Mouse (Mus musculus): Measurements from ENCODE around the gene Efna1. TPM values are rescaled to one million over a fixed set of nuclear protein-coding genes. Genes with fewer than 3 reads are reported as not detected.
A peak's percentile ranks its signal among the peaks of the same experiment; 100 is the strongest.

The Efna1 gene
- polyA plus RNA-seq, 2 experiments = 42.2 to 52.2 TPM

DNA sequence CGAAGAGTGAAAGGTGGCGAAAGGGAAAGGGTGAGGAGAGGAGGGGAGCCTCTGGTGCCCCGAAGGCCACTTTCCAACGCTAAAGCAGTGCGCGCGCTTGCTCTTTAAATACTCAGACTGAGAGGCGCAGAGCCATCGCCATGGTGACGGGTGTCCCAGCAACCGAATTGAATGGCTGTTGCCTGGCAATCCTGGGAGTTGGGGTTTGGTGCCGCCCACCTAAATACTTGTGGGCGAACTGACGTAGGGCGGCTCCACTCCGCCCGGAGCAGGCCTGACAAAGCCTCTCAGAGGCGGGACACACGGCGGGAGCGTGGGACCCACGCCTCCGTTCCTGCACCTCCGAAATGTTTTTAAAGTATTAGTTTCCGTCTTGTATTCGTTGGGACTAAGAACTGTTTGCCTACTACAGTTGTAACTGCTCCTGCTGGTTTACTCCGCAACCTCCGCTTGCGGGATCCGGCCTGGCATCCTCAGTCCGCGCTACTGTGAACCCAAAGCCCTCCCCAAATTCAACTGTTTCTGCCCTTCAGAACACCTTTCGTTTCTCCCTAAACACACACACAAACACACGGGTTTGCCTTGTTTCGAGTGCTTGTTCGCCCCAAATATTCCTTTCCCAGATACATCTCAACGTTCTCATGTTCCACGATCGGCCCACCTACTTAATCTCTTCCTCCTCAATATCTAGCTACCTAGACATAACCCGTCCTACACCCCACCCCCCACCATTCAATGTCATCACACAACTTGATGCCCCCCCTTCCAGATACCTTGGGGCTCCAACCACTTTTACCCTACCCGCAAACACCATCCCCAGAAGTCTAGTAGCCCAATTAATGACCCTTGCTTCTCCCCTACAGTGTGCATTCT lies 53.4 kb downstream of the Efna1 start:
- Histone ChIP-seq H3K4me3 (replicated peaks; ENCODE audit: low read length) (peak overlapping the region; percentile 39), H3K27ac (replicated peaks; ENCODE audit: low read depth, low read length) (peak overlapping the region; percentile 91), H3K4me2 (replicated peaks; ENCODE audit: low read depth, low read length, severe bottlenecking) (peak overlapping the region; percentile 72), H3K4me1 (ENCODE audit: control insufficient read depth, insufficient read depth, low read length) (peaks cover 22% of the 10 kb centered on the region), H3K9ac (ENCODE audit: low read depth, low read length, severe bottlenecking) (peak overlapping the region; percentile 45), H3K27me3 (ENCODE audit: control insufficient read depth, insufficient read depth, low read length) (no peaks in the 10 kb centered on the region), H3K36me3 (ENCODE audit: control insufficient read depth, insufficient read depth, low read length) (peaks cover 26% of the 10 kb centered on the region), H3K9me3 (ENCODE audit: control insufficient read depth, low read length) (no peaks in the 10 kb centered on the region)
- DNase-seq (ENCODE audit: low spot score) (peak; percentile 95), ATAC-seq (ENCODE audit: low FRiP score, low read depth) (peak; percentile 89)
- WGBS = 4% methylated on average over 38 of the region's 41 CpGs
- peak; percentile 91; the same call in 1 of the 2 replicates for TF ChIP-seq POLR2A (IDR thresholded peaks at IDR 0.05; ENCODE audit: borderline replicate concordance, extremely low read depth, insufficient read depth, insufficient read length)

DNA sequence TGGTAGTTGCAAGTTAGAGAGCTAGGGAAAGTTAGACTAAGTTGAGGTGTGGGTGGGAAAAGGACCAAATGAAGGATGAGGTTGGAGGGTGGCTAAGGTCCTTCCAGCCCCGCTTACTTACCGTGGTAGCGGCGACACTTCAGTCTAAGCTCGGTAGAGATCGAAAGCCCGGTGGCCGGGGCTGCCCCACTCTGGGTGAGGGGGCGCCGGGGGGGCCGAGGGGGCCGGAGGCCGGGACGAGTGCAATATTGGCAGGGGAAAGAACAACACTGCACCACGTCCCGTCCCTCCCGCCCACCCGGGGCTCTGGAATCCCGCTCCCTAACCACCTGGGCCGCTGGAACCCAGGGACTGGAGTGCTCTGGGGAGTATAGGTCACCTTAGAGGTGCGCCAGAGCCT lies 54.0 kb downstream of the Efna1 start, which contains the start of gene Mtx1:
Gene Mtx1 (minus strand): TSS at position 189 of the 400 bp plus-strand sequence.
- no peak for DNase-seq (ENCODE audit: low spot score)
- Histone ChIP-seq H3K4me2 (replicated peaks; ENCODE audit: low read depth, low read length, severe bottlenecking) (peak within 1 kb of the TSS; percentile 72), H3K9me3 (ENCODE audit: control insufficient read depth, low read length) (no peaks in the 10 kb centered on the region), H3K36me3 (ENCODE audit: control insufficient read depth, insufficient read depth, low read length) (peaks cover 26% of the 10 kb centered on the region), H3K4me3 (replicated peaks; ENCODE audit: low read length) (peak within 1 kb of the TSS; percentile 39), H3K9ac (ENCODE audit: low read depth, low read length, severe bottlenecking) (peak within 1 kb of the TSS; percentile 45), H3K27ac (replicated peaks; ENCODE audit: low read depth, low read length) (peak within 1 kb of the TSS; percentile 91), H3K27me3 (ENCODE audit: control insufficient read depth, insufficient read depth, low read length) (no peaks in the 10 kb centered on the region), H3K4me1 (ENCODE audit: control insufficient read depth, insufficient read depth, low read length) (peaks cover 22% of the 10 kb centered on the region)
- TF ChIP-seq POLR2A (IDR thresholded peaks at IDR 0.05; ENCODE audit: borderline replicate concordance, extremely low read depth, insufficient read depth, insufficient read length) = no peak
- ATAC-seq (ENCODE audit: low FRiP score, low read depth) = peak; percentile 14; the same call in 1 of the 2 replicates
- 6% methylated on average over 19 of the region's 21 CpGs for WGBS

DNA sequence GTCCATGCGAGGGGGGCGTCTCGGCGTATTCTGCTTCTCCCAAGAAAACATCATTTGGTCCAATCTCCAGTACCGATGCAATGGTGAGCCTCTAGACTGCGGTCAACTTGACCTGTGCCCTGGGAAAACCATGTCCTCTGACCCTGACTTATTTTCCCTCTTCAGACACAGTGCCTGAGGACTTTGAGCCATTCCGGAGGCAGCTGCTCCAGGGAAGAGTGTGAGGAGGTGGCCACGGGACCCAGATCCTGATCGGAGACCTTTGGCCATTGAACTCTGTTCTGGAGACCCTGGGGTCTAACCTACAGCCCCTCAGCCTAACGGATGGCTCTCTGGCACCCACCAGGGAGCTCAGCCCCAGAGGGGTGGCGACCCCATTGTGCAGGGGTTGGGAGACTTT lies 54.6 kb downstream of the Efna1 start:
- 37% methylated on average over 11 of the region's 11 CpGs for WGBS
- TF ChIP-seq POLR2A (IDR thresholded peaks at IDR 0.05; ENCODE audit: borderline replicate concordance, extremely low read depth, insufficient read depth, insufficient read length) = no peak
- Histone ChIP-seq H3K27ac (replicated peaks; ENCODE audit: low read depth, low read length) (no peak overlapping the region), H3K4me3 (replicated peaks; ENCODE audit: low read length) (peak overlapping the region; percentile 39), H3K9me3 (ENCODE audit: control insufficient read depth, low read length) (no peaks in the 10 kb centered on the region), H3K4me1 (ENCODE audit: control insufficient read depth, insufficient read depth, low read length) (peaks cover 22% of the 10 kb centered on the region), H3K9ac (ENCODE audit: low read depth, low read length, severe bottlenecking) (peak overlapping the region; percentile 43; the same call in 1 of the 2 replicates), H3K4me2 (replicated peaks; ENCODE audit: low read depth, low read length, severe bottlenecking) (peak overlapping the region; percentile 72), H3K27me3 (ENCODE audit: control insufficient read depth, insufficient read depth, low read length) (no peaks in the 10 kb centered on the region), H3K36me3 (ENCODE audit: control insufficient read depth, insufficient read depth, low read length) (peaks cover 29% of the 10 kb centered on the region)
- ATAC-seq (ENCODE audit: low FRiP score, low read depth) (no peak), DNase-seq (ENCODE audit: low spot score) (no peak)

DNA sequence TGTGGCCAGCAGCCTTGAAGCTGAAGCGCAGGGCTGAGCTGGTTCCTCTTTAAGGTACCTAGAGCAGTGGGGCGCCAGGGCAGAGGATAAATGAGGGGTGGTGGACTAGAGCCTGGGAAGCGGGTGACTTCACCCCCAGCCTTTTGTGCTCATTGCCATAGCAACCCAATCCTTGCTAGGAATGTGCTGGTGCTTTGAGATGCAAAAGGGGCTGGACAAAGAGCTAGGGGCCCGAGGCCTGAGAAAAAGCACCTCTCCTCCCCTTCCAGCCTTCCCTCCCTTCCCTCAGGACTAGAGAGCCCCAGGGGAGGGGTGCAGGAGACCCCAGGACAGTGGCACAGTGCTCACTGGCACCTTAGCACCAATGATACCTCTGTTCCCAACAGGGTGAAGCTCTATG lies 55.0 kb downstream of the Efna1 start:
- Histone ChIP-seq H3K36me3 (ENCODE audit: control insufficient read depth, insufficient read depth, low read length) (peaks cover 32% of the 10 kb centered on the region), H3K9me3 (ENCODE audit: control insufficient read depth, low read length) (no peaks in the 10 kb centered on the region), H3K4me2 (replicated peaks; ENCODE audit: low read depth, low read length, severe bottlenecking) (no peak overlapping the region), H3K4me3 (replicated peaks; ENCODE audit: low read length) (no peak overlapping the region), H3K27me3 (ENCODE audit: control insufficient read depth, insufficient read depth, low read length) (no peaks in the 10 kb centered on the region), H3K4me1 (ENCODE audit: control insufficient read depth, insufficient read depth, low read length) (peaks cover 22% of the 10 kb centered on the region), H3K9ac (ENCODE audit: low read depth, low read length, severe bottlenecking) (0 out of 2 replicates have a peak overlapping the region, but pooled peaks have one; percentile 2), H3K27ac (replicated peaks; ENCODE audit: low read depth, low read length) (no peak overlapping the region)
- TF ChIP-seq POLR2A (IDR thresholded peaks at IDR 0.05; ENCODE audit: borderline replicate concordance, extremely low read depth, insufficient read depth, insufficient read length) = no peak
- ATAC-seq (ENCODE audit: low FRiP score, low read depth) (no peak), DNase-seq (ENCODE audit: low spot score) (no peak)
- WGBS = 52% methylated on average over 3 of the region's 4 CpGs

DNA sequence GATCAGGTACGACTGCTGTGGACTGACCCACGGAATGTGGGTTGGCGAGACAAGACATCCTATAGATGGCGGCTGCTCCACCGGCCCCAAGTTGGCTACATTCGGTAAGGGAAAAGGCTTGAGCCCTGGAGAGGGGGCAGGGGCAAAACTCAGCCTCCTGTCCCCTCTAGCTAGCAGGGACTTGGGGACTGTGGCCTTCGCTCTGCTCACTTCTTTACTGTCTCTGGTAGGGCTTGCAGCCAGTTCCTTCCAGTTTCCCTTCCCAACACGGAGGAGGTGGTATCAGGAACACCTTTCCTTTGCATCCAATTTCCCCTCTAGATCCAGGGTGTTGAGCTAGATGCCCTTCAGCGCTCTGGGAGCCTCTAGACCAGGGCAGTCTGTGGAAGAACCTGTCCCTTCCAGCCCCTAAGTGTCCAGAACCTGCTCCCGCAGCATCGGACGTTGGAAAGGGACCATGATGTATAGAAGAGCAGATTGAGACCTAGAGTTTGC lies 55.6 kb downstream of the Efna1 start:
- Histone ChIP-seq H3K9me3 (ENCODE audit: control insufficient read depth, low read length) (no peaks in the 10 kb centered on the region), H3K27ac (replicated peaks; ENCODE audit: low read depth, low read length) (no peak overlapping the region), H3K36me3 (ENCODE audit: control insufficient read depth, insufficient read depth, low read length) (peaks cover 32% of the 10 kb centered on the region), H3K4me3 (replicated peaks; ENCODE audit: low read length) (no peak overlapping the region), H3K27me3 (ENCODE audit: control insufficient read depth, insufficient read depth, low read length) (no peaks in the 10 kb centered on the region), H3K9ac (ENCODE audit: low read depth, low read length, severe bottlenecking) (0 out of 2 replicates have a peak overlapping the region, but pooled peaks have one; percentile 2), H3K4me2 (replicated peaks; ENCODE audit: low read depth, low read length, severe bottlenecking) (no peak overlapping the region), H3K4me1 (ENCODE audit: control insufficient read depth, insufficient read depth, low read length) (peaks cover 22% of the 10 kb centered on the region)
- ATAC-seq (ENCODE audit: low FRiP score, low read depth) = no peak
- no peak for DNase-seq (ENCODE audit: low spot score)
- WGBS = 63% methylated on average over 12 of the region's 12 CpGs
- no peak for TF ChIP-seq POLR2A (IDR thresholded peaks at IDR 0.05; ENCODE audit: borderline replicate concordance, extremely low read depth, insufficient read depth, insufficient read length)
